Mouse (Mus musculus): ENCODE measurements around the gene Zfp445. TPM values are rescaled to one million over a fixed set of nuclear protein-coding genes. Genes with fewer than 3 reads are reported as not detected.
"Not testable (repeated sequence)": the region's sequence is repeated elsewhere in the genome, so short reads cannot be mapped to it uniquely, and the experiment has no call there.

Gene Zfp445
- total and polyA plus RNA-seq, 2 experiments from 2014 or later, result 24.6 to 51.3 TPM

DNA sequence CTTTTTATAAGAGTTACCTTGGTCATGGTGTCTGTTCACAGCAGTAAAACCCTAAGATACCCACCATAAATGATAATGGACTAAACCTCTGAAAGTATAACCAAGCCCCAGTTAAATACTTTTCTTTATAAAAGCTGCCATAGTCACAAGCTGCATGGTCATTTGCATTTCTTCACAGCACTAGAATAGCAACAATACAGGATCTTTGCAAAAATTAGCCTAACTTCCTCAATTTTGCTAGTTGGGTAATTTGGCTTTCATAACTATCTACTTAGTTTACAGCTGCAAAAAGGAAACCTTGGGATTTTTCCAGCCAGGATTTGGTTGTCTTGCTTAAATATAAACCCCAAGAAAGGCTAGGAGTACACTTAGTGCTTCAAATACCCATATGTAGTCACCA is 5.1 kb downstream of the Zfp445 start:
- Histone ChIP-seq H3K27me3 (ENCODE audit: control insufficient read depth, insufficient read depth, low read length) (no peaks in the 10 kb centered on the region), H3K9ac (replicated peaks; ENCODE audit: low read depth, low read length) (no peak overlapping the region), H3K9me3 (replicated peaks; ENCODE audit: control insufficient read depth, low read length) (peaks cover 39% of the 10 kb centered on the region), H3K27ac (ENCODE audit: low read depth) (no peak overlapping the region), H3K4me2 (ENCODE audit: low read depth, low read length) (no peak overlapping the region), H3K36me3 (replicated peaks; ENCODE audit: control insufficient read depth, insufficient read depth, low read length) (peaks cover 68% of the 10 kb centered on the region), H3K4me3 (ENCODE audit: low read depth, low read length) (no peak overlapping the region), H3K4me1 (ENCODE audit: control insufficient read depth, insufficient read depth) (peaks cover 21% of the 10 kb centered on the region)
- no peak for DNase-seq (ENCODE audit: low spot score)
- ATAC-seq (ENCODE audit: insufficient read depth, low read depth), result no peak
- TF ChIP-seq EP300 (IDR thresholded peaks at IDR 0.05; ENCODE audit: low read depth), result no peak
- TF ChIP-seq CTCF (IDR thresholded peaks at IDR 0.05; ENCODE audit: low read depth), result no peak

- TF ChIP-seq EP300 (IDR thresholded peaks at IDR 0.05; ENCODE audit: low read depth) (no peak), CTCF (IDR thresholded peaks at IDR 0.05; ENCODE audit: low read depth) (no peak)
- no peak overlapping the region for H3K4me3 ChIP-seq (ENCODE audit: low read depth, low read length)
- no peak overlapping the region for H3K27ac ChIP-seq (ENCODE audit: low read depth)
- WGBS, result 98% methylated on average over 3 of the region's 3 CpGs
- DNase-seq (ENCODE audit: low spot score), result no peak
- no peaks in the 10 kb centered on the region for H3K4me1 ChIP-seq (ENCODE audit: control insufficient read depth, insufficient read depth)
- peaks cover 43% of the 10 kb centered on the region for H3K9me3 ChIP-seq (replicated peaks; ENCODE audit: control insufficient read depth, low read length)
- no peak overlapping the region for H3K4me2 ChIP-seq (ENCODE audit: low read depth, low read length)
- no peak for ATAC-seq (ENCODE audit: insufficient read depth, low read depth)
- H3K9ac ChIP-seq (replicated peaks; ENCODE audit: low read depth, low read length), result no peak overlapping the region
- H3K36me3 ChIP-seq (replicated peaks; ENCODE audit: control insufficient read depth, insufficient read depth, low read length), result peaks cover 95% of the 10 kb centered on the region
- no peaks in the 10 kb centered on the region for H3K27me3 ChIP-seq (ENCODE audit: control insufficient read depth, insufficient read depth, low read length)
These were observed 9.1 kb downstream of the Zfp445 start for GRCm38 (mm10) chr9:122856716-122857115.

GRCm38 (mm10) chr9:122855617-122856016 is 10.2 kb downstream of the Zfp445 start:
- DNase-seq (ENCODE audit: low spot score), result no peak
- 95% methylated on average over 4 of the region's 4 CpGs for WGBS
- Histone ChIP-seq H3K4me3 (ENCODE audit: low read depth, low read length) (no peak overlapping the region), H3K9me3 (replicated peaks; ENCODE audit: control insufficient read depth, low read length) (peaks cover 32% of the 10 kb centered on the region), H3K27me3 (ENCODE audit: control insufficient read depth, insufficient read depth, low read length) (no peaks in the 10 kb centered on the region), H3K4me2 (ENCODE audit: low read depth, low read length) (no peak overlapping the region), H3K36me3 (replicated peaks; ENCODE audit: control insufficient read depth, insufficient read depth, low read length) (peaks cover 94% of the 10 kb centered on the region), H3K27ac (ENCODE audit: low read depth) (peak overlapping the region; percentile 67), H3K4me1 (ENCODE audit: control insufficient read depth, insufficient read depth) (no peaks in the 10 kb centered on the region), H3K9ac (replicated peaks; ENCODE audit: low read depth, low read length) (no peak overlapping the region)
- ATAC-seq (ENCODE audit: insufficient read depth, low read depth), result no peak
- TF ChIP-seq CTCF (IDR thresholded peaks at IDR 0.05; ENCODE audit: low read depth), result no peak

DNA sequence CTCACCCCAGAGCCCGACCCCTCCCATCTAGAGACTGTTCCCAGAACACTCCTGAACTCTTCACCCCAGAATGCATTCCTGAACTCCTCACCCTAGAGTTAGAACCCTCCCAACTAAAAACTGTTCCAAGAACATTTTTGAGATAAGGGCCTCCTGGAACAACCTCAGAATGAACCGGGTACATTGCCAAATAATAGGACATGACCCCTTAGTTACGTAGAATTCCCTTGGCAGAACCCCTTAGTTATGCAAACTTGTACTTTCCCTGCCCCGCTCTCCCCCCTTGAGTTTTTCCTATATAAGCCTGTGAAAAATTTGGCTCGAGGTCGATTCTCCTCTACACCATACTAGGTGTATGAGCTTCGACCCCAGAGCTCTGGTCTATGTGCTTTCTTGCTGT is 10.7 kb downstream of the Zfp445 start:
- peak; percentile 33; the same call in 1 of the 2 replicates for ATAC-seq (ENCODE audit: insufficient read depth, low read depth)
- H3K9ac ChIP-seq (replicated peaks; ENCODE audit: low read depth, low read length); H3K4me1 ChIP-seq (ENCODE audit: control insufficient read depth, insufficient read depth); H3K4me2 ChIP-seq (ENCODE audit: low read depth, low read length); H3K4me3 ChIP-seq (ENCODE audit: low read depth, low read length); H3K27me3 ChIP-seq (ENCODE audit: control insufficient read depth, insufficient read depth, low read length); DNase-seq (ENCODE audit: low spot score): not testable (repeated sequence)
- Histone ChIP-seq H3K27ac (ENCODE audit: low read depth) (peak overlapping the region; percentile 67; the same call in 1 of the 2 replicates), H3K36me3 (replicated peaks; ENCODE audit: control insufficient read depth, insufficient read depth, low read length) (peaks cover 94% of the 10 kb centered on the region), H3K9me3 (replicated peaks; ENCODE audit: control insufficient read depth, low read length) (peaks cover 27% of the 10 kb centered on the region)
- WGBS, result 38% methylated on average over 2 of the region's 7 CpGs

- Histone ChIP-seq H3K9ac (replicated peaks; ENCODE audit: low read depth, low read length) (no peak overlapping the region), H3K36me3 (replicated peaks; ENCODE audit: control insufficient read depth, insufficient read depth, low read length) (peaks cover 94% of the 10 kb centered on the region), H3K4me1 (ENCODE audit: control insufficient read depth, insufficient read depth) (no peaks in the 10 kb centered on the region), H3K4me3 (ENCODE audit: low read depth, low read length) (no peak overlapping the region), H3K27ac (ENCODE audit: low read depth) (peak overlapping the region; percentile 81), H3K9me3 (replicated peaks; ENCODE audit: control insufficient read depth, low read length) (peaks cover 22% of the 10 kb centered on the region), H3K4me2 (ENCODE audit: low read depth, low read length) (no peak overlapping the region), H3K27me3 (ENCODE audit: control insufficient read depth, insufficient read depth, low read length) (no peaks in the 10 kb centered on the region)
- ATAC-seq (ENCODE audit: insufficient read depth, low read depth), result peak; percentile 30
- TF ChIP-seq CTCF (IDR thresholded peaks at IDR 0.05; ENCODE audit: low read depth) (no peak), EP300 (IDR thresholded peaks at IDR 0.05; ENCODE audit: low read depth) (no peak)
- no peak for DNase-seq (ENCODE audit: low spot score)
- WGBS, result 78% methylated on average over 7 of the region's 7 CpGs
These were observed 11.3 kb downstream of the Zfp445 start for GRCm38 (mm10) chr9:122854526-122854925.

GRCm38 (mm10) chr9:122847811-122848311 is 17.9 kb downstream of the Zfp445 start:
- H3K9ac ChIP-seq (replicated peaks; ENCODE audit: low read depth, low read length); H3K27me3 ChIP-seq (ENCODE audit: control insufficient read depth, insufficient read depth, low read length); H3K4me3 ChIP-seq (ENCODE audit: low read depth, low read length); DNase-seq (ENCODE audit: low spot score); H3K27ac ChIP-seq (ENCODE audit: low read depth); H3K9me3 ChIP-seq (replicated peaks; ENCODE audit: control insufficient read depth, low read length); H3K4me1 ChIP-seq (ENCODE audit: control insufficient read depth, insufficient read depth); H3K4me2 ChIP-seq (ENCODE audit: low read depth, low read length); ATAC-seq (ENCODE audit: insufficient read depth, low read depth): not testable (repeated sequence)
- peaks cover 39% of the 10 kb centered on the region for H3K36me3 ChIP-seq (replicated peaks; ENCODE audit: control insufficient read depth, insufficient read depth, low read length)
- WGBS, result 54% methylated on average over 7 of the region's 8 CpGs
